Mouse (Mus musculus) macrophage (primary cell): ENCODE results near the gene Prr18. TPM values are rescaled to one million over a fixed set of nuclear protein-coding genes. Genes with fewer than 3 reads are reported as not detected.

ENCODE experiments used
- H3K27ac ChIP-seq: fragments of 350-480 bp; formaldehyde crosslinking; 2 replicates; pipeline ENCODE4 v1.9.0; 2021
- H3K36me3 ChIP-seq: fragments of 350-480 bp; formaldehyde crosslinking; 2 replicates; pipeline ENCODE4 v1.9.0; 2021; ENCODE audit errors: inconsistent target
- H3K4me3 ChIP-seq: fragments of 350-480 bp; formaldehyde crosslinking; 2 replicates; pipeline ENCODE4 v1.9.0; 2021; ENCODE audit errors: inconsistent target
- H3K79me2 ChIP-seq: fragments of 350-480 bp; formaldehyde crosslinking; 2 replicates; pipeline ENCODE4 v1.9.0; 2021; ENCODE audit errors: inconsistent target
- WGBS: methylation state at CpG from one replicate; pipeline ENCODE4 v1.1.7; 2026; ENCODE audit warnings: inconsistent platforms; ENCODE audit not compliant: missing documents; 5-methylcytosine and 5-hydroxymethylcytosine counted together
- polyA plus RNA-seq: library from polyadenylated mRNA; stranded (reverse); fragments of 250-400 nt; gene quantifications from 3 replicates; pipeline ENCODE4 v1.2.4, GENCODE M21; 2018; ENCODE audit warnings: inconsistent platforms

Gene Prr18
- polyA plus RNA-seq, 1 experiment from 2014 or later, result 0.14 TPM

GRCm38 (mm10) chr17:8389790-8390095 lies 52.5 kb downstream of the Prr18 start:
- 24% methylated on average over 10 of the region's 10 CpGs for WGBS
- Histone ChIP-seq H3K4me3 (no peak overlapping the region), H3K27ac (no peak overlapping the region), H3K36me3 (no peaks in the 10 kb centered on the region), H3K79me2 (no peaks in the 10 kb centered on the region)

- H3K36me3 ChIP-seq, result no peaks in the 10 kb centered on the region
- H3K79me2 ChIP-seq, result no peaks in the 10 kb centered on the region
- WGBS, result 35% methylated on average over 4 of the region's 4 CpGs
- H3K4me3 ChIP-seq, result no peak overlapping the region
- H3K27ac ChIP-seq, result no peak overlapping the region
Observed at GRCm38 (mm10) chr17:8390487-8390886, 53.2 kb downstream of the Prr18 start.

Other genes with a start within 250 kb of the Prr18 start
- 0.11 TPM in 1 of 3 replicates, not detected in the others for gene Gm49673, start 189.7 kb upstream of the Prr18 start, polyA plus RNA-seq
- 52.0 to 123 TPM (median 66.9 TPM) in 3 replicates for gene Rnaset2a, start 189.4 kb upstream of the Prr18 start, polyA plus RNA-seq
- 5.7 to 11.6 TPM (median 6.5 TPM) in 3 replicates for gene Fgfr1op, start 172.0 kb upstream of the Prr18 start, polyA plus RNA-seq
- not detected in 3 replicates for gene Ccr6, start 101.4 kb upstream of the Prr18 start, polyA plus RNA-seq
- 257 to 456 TPM (median 376 TPM) in 3 replicates for gene Mpc1, start 54.6 kb upstream of the Prr18 start, polyA plus RNA-seq
- gene Sft2d1, start 26.4 kb upstream of the Prr18 start, polyA plus RNA-seq, result 85.8 to 210 TPM (median 182 TPM) in 3 replicates
- gene T2, start 18.5 kb downstream of the Prr18 start, polyA plus RNA-seq, result not detected in 3 replicates
- gene T, start 97.0 kb downstream of the Prr18 start, polyA plus RNA-seq, result not detected in 3 replicates
- gene Pde10a, start 187.9 kb downstream of the Prr18 start, polyA plus RNA-seq, result 0.13 to 0.49 TPM (median 0.27 TPM) in 3 replicates
- not detected in 3 replicates for gene Gm17087, start 229.5 kb downstream of the Prr18 start, polyA plus RNA-seq